Mouse (Mus musculus) cortical plate, adult 2 months (tissue): Measurements from ENCODE around the gene Rhbdf1. TPM values are rescaled to one million over a fixed set of nuclear protein-coding genes. Genes with fewer than 3 reads are reported as not detected.

ENCODE experiments used
- H3K27ac ChIP-seq: fragments of 200-500 bp; 2 replicates; pipeline ENCODE4 v1.5.1; 2012; ENCODE audit warnings: low read length, control low read depth, inconsistent platforms; ENCODE audit not compliant: insufficient read depth
- H3K4me1 ChIP-seq: fragments of 200-500 bp; 2 replicates; pipeline ENCODE4 v1.6.1; 2011; ENCODE audit warnings: low read length; ENCODE audit not compliant: control insufficient read depth, insufficient read depth
- H3K4me3 ChIP-seq: fragments of 200-500 bp; 2 replicates; pipeline ENCODE4 v1.5.1; 2011; ENCODE audit warnings: mild to moderate bottlenecking, low read length, control low read depth; ENCODE audit not compliant: insufficient read depth
- CTCF ChIP-seq: fragments of 200-500 bp; IDR thresholded peaks from 2 replicates; pipeline ENCODE4 v1.5.1; 2011; ENCODE audit warnings: mild to moderate bottlenecking, control low read depth, low read length; ENCODE audit not compliant: insufficient read depth; ENCODE audit errors: extremely low read depth
- POLR2A ChIP-seq: fragments of 200-500 bp; IDR thresholded peaks from 2 replicates; pipeline ENCODE4 v1.6.1; 2011; ENCODE audit warnings: mild to moderate bottlenecking, low read length, control low read depth; ENCODE audit not compliant: insufficient read depth; ENCODE audit errors: extremely low read depth
- polyA plus RNA-seq: library from polyadenylated mRNA; depleted of rRNA; stranded (reverse); fragments of >200 nt; gene quantifications from 2 replicates; pipeline ENCODE4 v1.2.3, GENCODE M21; 2012

Gene Rhbdf1
- polyA plus RNA-seq, 1 experiment = 26.9 TPM

GRCm38 (mm10) chr11:32194626-32195025 is 27.5 kb downstream of the Rhbdf1 start:
- TF ChIP-seq POLR2A (no peak), CTCF (no peak)
- H3K4me3 ChIP-seq = no peak overlapping the region
- H3K4me1 ChIP-seq = no peaks in the 10 kb centered on the region
- H3K27ac ChIP-seq = no peak overlapping the region

GRCm38 (mm10) chr11:32194086-32194485 is 28.0 kb downstream of the Rhbdf1 start:
- Histone ChIP-seq H3K4me3 (no peak overlapping the region), H3K4me1 (no peaks in the 10 kb centered on the region), H3K27ac (no peak overlapping the region)
- no peak for TF ChIP-seq POLR2A
- no peak for TF ChIP-seq CTCF

- H3K4me3 ChIP-seq = no peak overlapping the region
- TF ChIP-seq POLR2A (no peak), CTCF (no peak)
- H3K27ac ChIP-seq = no peak overlapping the region
- H3K4me1 ChIP-seq = no peaks in the 10 kb centered on the region
Observed at GRCm38 (mm10) chr11:32193156-32193555, 28.9 kb downstream of the Rhbdf1 start.

GRCm38 (mm10) chr11:32190603-32191110 is 31.4 kb downstream of the Rhbdf1 start:
- no peak overlapping the region for H3K27ac ChIP-seq
- H3K4me1 ChIP-seq = no peaks in the 10 kb centered on the region
- TF ChIP-seq POLR2A (no peak), CTCF (no peak)
- H3K4me3 ChIP-seq = no peak overlapping the region

- no peaks in the 10 kb centered on the region for H3K4me1 ChIP-seq
- no peak for TF ChIP-seq POLR2A
- no peak for TF ChIP-seq CTCF
- no peak overlapping the region for H3K27ac ChIP-seq
- no peak overlapping the region for H3K4me3 ChIP-seq
Observed at GRCm38 (mm10) chr11:32190119-32190518, 32.0 kb downstream of the Rhbdf1 start.

GRCm38 (mm10) chr11:32189434-32189833 is 32.7 kb downstream of the Rhbdf1 start:
- Histone ChIP-seq H3K27ac (no peak overlapping the region), H3K4me1 (no peaks in the 10 kb centered on the region), H3K4me3 (no peak overlapping the region)
- TF ChIP-seq CTCF (no peak), POLR2A (no peak)

- Histone ChIP-seq H3K4me1 (no peaks in the 10 kb centered on the region), H3K4me3 (no peak overlapping the region), H3K27ac (no peak overlapping the region)
- TF ChIP-seq POLR2A (no peak), CTCF (no peak)
Observed at GRCm38 (mm10) chr11:32188881-32189280, 33.2 kb downstream of the Rhbdf1 start.

- Histone ChIP-seq H3K4me1 (no peaks in the 10 kb centered on the region), H3K27ac (no peak overlapping the region), H3K4me3 (no peak overlapping the region)
- no peak for TF ChIP-seq POLR2A
- TF ChIP-seq CTCF = no peak
Observed at GRCm38 (mm10) chr11:32187256-32187655, 34.8 kb downstream of the Rhbdf1 start.

- 0 out of 2 replicates have a peak, but pooled peaks cover 3% of the 10 kb centered on the region for H3K4me1 ChIP-seq
- H3K27ac ChIP-seq = no peak overlapping the region
- H3K4me3 ChIP-seq = no peak overlapping the region
- TF ChIP-seq POLR2A (no peak), CTCF (no peak)
Observed at GRCm38 (mm10) chr11:32186031-32186430, 36.1 kb downstream of the Rhbdf1 start.

GRCm38 (mm10) chr11:32184469-32184868 is 37.6 kb downstream of the Rhbdf1 start:
- TF ChIP-seq CTCF (no peak), POLR2A (no peak)
- H3K4me3 ChIP-seq = no peak overlapping the region
- no peak overlapping the region for H3K27ac ChIP-seq
- 0 out of 2 replicates have a peak, but pooled peaks cover 3% of the 10 kb centered on the region for H3K4me1 ChIP-seq

- no peak overlapping the region for H3K27ac ChIP-seq
- TF ChIP-seq POLR2A (no peak), CTCF (peak; percentile 93)
- no peak overlapping the region for H3K4me3 ChIP-seq
- 0 out of 2 replicates have a peak, but pooled peaks cover 3% of the 10 kb centered on the region for H3K4me1 ChIP-seq
Observed at GRCm38 (mm10) chr11:32181973-32182868, 39.9 kb downstream of the Rhbdf1 start.
